ENCODE assay signal across 17 mouse cellular contexts in the genomic region with DNA sequence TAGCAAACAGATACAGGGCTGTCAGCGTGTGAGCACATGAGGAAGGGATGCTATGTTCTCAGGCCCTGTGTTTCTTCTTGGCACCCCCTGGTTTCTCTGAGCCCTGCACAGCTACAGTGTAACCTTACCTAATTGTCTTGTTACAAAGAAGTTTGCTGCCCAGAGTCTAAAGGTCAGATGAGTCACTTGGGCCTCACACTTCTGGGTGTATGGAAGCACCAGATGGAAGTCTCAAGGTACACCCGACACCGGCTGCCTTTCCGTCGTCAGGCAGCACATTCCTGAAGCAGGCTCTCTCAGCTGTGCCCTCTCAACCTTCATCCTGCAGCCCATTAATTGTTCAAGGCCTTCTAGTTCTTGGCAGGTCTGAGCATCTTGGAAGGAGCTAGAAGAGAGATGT. TPM values are rescaled to one million over a fixed set of nuclear protein-coding genes. Genes with fewer than 3 reads are reported as not detected.
DNase-seq lines count a peak whose midpoint lies in the region; ATAC-seq and TF ChIP-seq lines count a peak whose summit lies in the region.
"Had no signal": no experiment of that assay in that cellular context is flagged by ENCODE, and none has a peak within 500 bp of the region (broad histone marks: within the 10 kb centered on the region; RNA-seq: fewer than 3 reads in every experiment).

No protein-coding gene starts in this region.

- no peak for TF ChIP-seq CTCF in gastrocnemius, adult 2 months (IDR thresholded peaks at IDR 0.05)

- no peak for ATAC-seq in inflammation-experienced regulatory T-cells, adult 6 months
- ATAC-seq: forebrain, embryonic 16.5 days had no signal

- intact Hi-C loops in gastrocnemius, adult 2 months (cut with DNase I): no loop called here

- H3K4me3 ChIP-seq in gastrocnemius, adult 2 months: no peak overlapping the region
- H3K4me3 ChIP-seq: heart, embryonic 12.5 days; neural tube, embryonic 15.5 days had no signal

- no peak overlapping the region for H3K27ac ChIP-seq in gastrocnemius, adult 2 months
- H3K27ac ChIP-seq: neural tube, embryonic 15.5 days had no signal

- peak; percentile 80 for DNase-seq in 3T3-L1 (ENCODE audit: low read depth, low spot score)
- peak; percentile 64 for DNase-seq in NIH3T3 (ENCODE audit: low read depth)
- DNase-seq in kidney, adult 18-20 months: peak; percentile 47
- peak; percentile 53 to 85 for DNase-seq in kidney, postnatal 25 days
- no peak for DNase-seq in ovary, postnatal 10 days (ENCODE audit: low spot score)
- no peak for DNase-seq in gastrocnemius, adult 2 months
- DNase-seq in ovary, postnatal 36 days (ENCODE audit: low spot score): no peak
- DNase-seq: cerebellum, adult 18-20 months; gastrocnemius, postnatal 36 days; heart, postnatal 4 days; lung, embryonic 14.5 days; right cerebral cortex, postnatal 25 days had no signal

RNA-seq across cellular contexts. Expression of a gene that starts 11.6 kb away (rescaled TPM):
- total RNA-seq in gastrocnemius, adult 2 months (2021): under 1 TPM; 0.17 to 0.51 TPM
- 1 to 10 TPM in 2 of 3 experiments, under 1 TPM in 1; 0.26 to 2.4 (median 1.1) TPM for polyA plus RNA-seq in inflammation-experienced regulatory T-cells, adult 6 months (2017; shearing (Covaris generic))
- total RNA-seq: megakaryocyte-erythroid progenitor cell, adult 5-6 weeks had no signal

RNA-seq across cellular contexts. Expression of a gene that starts 41.4 kb away (rescaled TPM):
- 100 to 1,000 TPM in 1 of 2 experiments, 10 to 100 TPM in 1; 92.2 to 103 TPM for total RNA-seq in gastrocnemius, adult 2 months (2021)
- 100 to 1,000 TPM in 1 of 3 experiments, 10 to 100 TPM in 2; 67.0 to 101 (median 94.0) TPM for polyA plus RNA-seq in inflammation-experienced regulatory T-cells, adult 6 months (2017; shearing (Covaris generic))

Comparison
In these comparisons a context has a peak if more than half of its experiments do, and no peak if none do; other contexts are left out.
1. DNase-seq: peak in 3T3-L1 (single experiment), NIH3T3 (single experiment), kidney, adult 18-20 months (single experiment) and kidney, postnatal 25 days (2 of 2); none in ovary, postnatal 10 days (single experiment), gastrocnemius, adult 2 months (single experiment) and ovary, postnatal 36 days (single experiment).